Mouse (Mus musculus): ENCODE measurements around the gene Apoa4.

GRCm38 (mm10) chr9:46224101-46224500 is 16.4 kb upstream of the Apoa4 start:
- TF ChIP-seq CTCF (IDR thresholded peaks at IDR 0.05; ENCODE audit: low read depth, low read length) = no peak
- TF ChIP-seq POLR2A (IDR thresholded peaks at IDR 0.05; ENCODE audit: borderline replicate concordance, low read depth, low read length) = no peak
